Mouse (Mus musculus) bone marrow, adult 2 months (tissue): ENCODE results near the gene Gpn3. TPM values are rescaled to one million over a fixed set of nuclear protein-coding genes. Genes with fewer than 3 reads are reported as not detected.

ENCODE experiments used
- H3K27ac ChIP-seq: fragments of 200-500 bp; 2 replicates; pipeline ENCODE4 v1.5.1; 2012; ENCODE audit warnings: low read depth, mild to moderate bottlenecking, control low read depth, inconsistent platforms, low read length; ENCODE audit not compliant: control insufficient read depth, poor library complexity, insufficient read depth
- H3K4me1 ChIP-seq: fragments of 200-500 bp; 2 replicates; pipeline ENCODE4 v1.6.1; 2011; ENCODE audit warnings: low read length; ENCODE audit not compliant: control insufficient read depth, insufficient read depth
- H3K4me3 ChIP-seq: fragments of 200-500 bp; replicated peaks from 2 replicates; pipeline ENCODE3; 2011; ENCODE audit warnings: mild to moderate bottlenecking, low read depth, low read length, control low read depth; ENCODE audit not compliant: control insufficient read depth
- CTCF ChIP-seq: fragments of 200-500 bp; IDR thresholded peaks from 2 replicates; pipeline ENCODE4 v1.5.1; 2011; ENCODE audit warnings: low read length, control low read depth; ENCODE audit not compliant: control insufficient read depth, insufficient read depth
- POLR2A ChIP-seq: fragments of 200-500 bp; IDR thresholded peaks from 2 replicates; pipeline ENCODE4 v1.6.1; 2011; ENCODE audit warnings: low read depth, mild to moderate bottlenecking, control low read depth, low read length, borderline replicate concordance; ENCODE audit not compliant: control insufficient read depth
- WGBS: fragments of 180-500 bp; shearing (Covaris S2); methylation state at CpG from one replicate; pipeline ENCODE4 v1.1.7; 2018; 5-methylcytosine and 5-hydroxymethylcytosine counted together
- polyA plus RNA-seq: library from polyadenylated mRNA; stranded (reverse); fragments of >200 nt; gene quantifications from 2 replicates; pipeline ENCODE4 v1.2.4, GENCODE M21; 2011; ENCODE audit warnings: low replicate concordance; ENCODE audit not compliant: missing spikeins, insufficient read depth, insufficient read length

Gpn3 gene
- polyA plus RNA-seq, 1 experiment, result 12.9 TPM

GRCm38 (mm10) chr5:122392227-122393004 lies 20.7 kb downstream of the Gpn3 start:
- WGBS, result 1% methylated on average over 19 of the region's 19 CpGs
- TF ChIP-seq POLR2A (no peak), CTCF (no peak)
- H3K4me1 ChIP-seq, result peaks cover 8% of the 10 kb centered on the region; the same call in 1 of the 2 replicates
- peak overlapping the region; percentile 91 for H3K27ac ChIP-seq
- peak overlapping the region; percentile 98 for H3K4me3 ChIP-seq

- peak; percentile 80 for TF ChIP-seq CTCF
- no peak for TF ChIP-seq POLR2A
- H3K4me3 ChIP-seq, result no peak overlapping the region
- 38% methylated on average over 2 of the region's 2 CpGs for WGBS
- H3K4me1 ChIP-seq, result peaks cover 9% of the 10 kb centered on the region; the same call in 1 of the 2 replicates
- no peak overlapping the region for H3K27ac ChIP-seq
Observed at GRCm38 (mm10) chr5:122393887-122394286, 22.2 kb downstream of the Gpn3 start.

DNA sequence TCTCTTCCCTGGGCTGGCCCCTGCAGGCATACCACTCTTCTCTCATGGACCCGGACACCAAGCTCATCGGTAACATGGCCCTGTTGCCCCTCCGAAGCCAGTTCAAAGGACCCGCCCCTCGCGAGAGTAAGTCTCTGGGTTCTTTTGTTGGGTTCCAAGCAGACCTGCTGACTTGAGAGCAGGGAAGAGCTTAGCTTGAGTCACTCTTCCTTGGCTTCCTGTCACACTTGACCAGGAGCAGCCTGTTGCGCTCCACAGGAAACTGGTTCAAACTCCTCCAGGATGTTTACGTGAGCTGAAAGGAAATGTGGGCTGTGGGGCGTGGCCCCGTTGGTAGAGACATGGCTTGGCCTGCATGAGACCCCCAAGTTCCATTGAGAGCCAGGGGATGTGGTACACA lies 25.1 kb downstream of the Gpn3 start:
- 19% methylated on average over 10 of the region's 10 CpGs for WGBS
- Histone ChIP-seq H3K4me1 (peaks cover 9% of the 10 kb centered on the region; the same call in 1 of the 2 replicates), H3K27ac (peak overlapping the region; percentile 30; the same call in 1 of the 2 replicates)

GRCm38 (mm10) chr5:122397495-122397894 lies 25.8 kb downstream of the Gpn3 start:
- Histone ChIP-seq H3K4me1 (peaks cover 9% of the 10 kb centered on the region; the same call in 1 of the 2 replicates), H3K27ac (no peak overlapping the region; the same call in 1 of the 2 replicates), H3K4me3 (no peak overlapping the region)
- no peak for TF ChIP-seq CTCF
- TF ChIP-seq POLR2A, result no peak
- WGBS, result 51% methylated on average over 8 of the region's 8 CpGs

More for the DNA sequence above, 25.1 kb downstream of the Gpn3 start:
- no peak for TF ChIP-seq CTCF
- no peak for TF ChIP-seq POLR2A
- no peak overlapping the region for H3K4me3 ChIP-seq

- H3K4me3 ChIP-seq, result no peak overlapping the region
- H3K27ac ChIP-seq, result no peak overlapping the region
- peaks cover 9% of the 10 kb centered on the region; the same call in 1 of the 2 replicates for H3K4me1 ChIP-seq
- TF ChIP-seq POLR2A, result no peak
- no peak for TF ChIP-seq CTCF
- WGBS, result 72% methylated on average over 8 of the region's 8 CpGs
Observed at GRCm38 (mm10) chr5:122399871-122400270, 28.2 kb downstream of the Gpn3 start.

GRCm38 (mm10) chr5:122400628-122401302 lies 29.1 kb downstream of the Gpn3 start:
- Histone ChIP-seq H3K4me3 (no peak overlapping the region), H3K4me1 (peaks cover 6% of the 10 kb centered on the region; the same call in 1 of the 2 replicates), H3K27ac (no peak overlapping the region)
- WGBS, result 41% methylated on average over 18 of the region's 18 CpGs
- TF ChIP-seq CTCF, result no peak
- no peak for TF ChIP-seq POLR2A

- peak; percentile 90 for TF ChIP-seq CTCF
- TF ChIP-seq POLR2A, result no peak
- H3K4me1 ChIP-seq, result peaks cover 6% of the 10 kb centered on the region; the same call in 1 of the 2 replicates
- H3K4me3 ChIP-seq, result no peak overlapping the region
- H3K27ac ChIP-seq, result no peak overlapping the region
- WGBS, result 26% methylated on average over 8 of the region's 8 CpGs
Observed at GRCm38 (mm10) chr5:122401303-122401640, 29.6 kb downstream of the Gpn3 start.

DNA sequence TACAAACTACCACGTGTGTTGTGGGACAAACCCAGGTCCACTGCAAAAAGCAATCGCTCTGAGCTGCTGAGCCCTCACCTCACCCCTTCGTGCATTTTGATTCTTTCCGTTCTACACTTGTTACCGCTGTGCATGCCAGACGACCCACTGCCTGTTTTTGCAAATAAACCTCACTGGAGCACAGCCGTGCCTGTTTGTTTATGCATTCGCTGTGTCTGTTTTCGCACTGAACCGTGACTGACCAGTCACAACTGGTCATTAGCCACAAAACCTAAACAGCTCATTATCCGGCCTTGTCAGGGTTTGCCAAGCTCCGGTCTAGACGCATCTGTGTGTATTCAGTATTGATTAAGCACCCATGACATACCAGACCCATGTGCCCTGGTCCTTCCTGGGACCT lies 30.5 kb downstream of the Gpn3 start:
- Histone ChIP-seq H3K27ac (no peak overlapping the region), H3K4me3 (no peak overlapping the region), H3K4me1 (peaks cover 2% of the 10 kb centered on the region; the same call in 1 of the 2 replicates)
- TF ChIP-seq CTCF (no peak), POLR2A (no peak)
- WGBS, result 92% methylated on average over 13 of the region's 13 CpGs

DNA sequence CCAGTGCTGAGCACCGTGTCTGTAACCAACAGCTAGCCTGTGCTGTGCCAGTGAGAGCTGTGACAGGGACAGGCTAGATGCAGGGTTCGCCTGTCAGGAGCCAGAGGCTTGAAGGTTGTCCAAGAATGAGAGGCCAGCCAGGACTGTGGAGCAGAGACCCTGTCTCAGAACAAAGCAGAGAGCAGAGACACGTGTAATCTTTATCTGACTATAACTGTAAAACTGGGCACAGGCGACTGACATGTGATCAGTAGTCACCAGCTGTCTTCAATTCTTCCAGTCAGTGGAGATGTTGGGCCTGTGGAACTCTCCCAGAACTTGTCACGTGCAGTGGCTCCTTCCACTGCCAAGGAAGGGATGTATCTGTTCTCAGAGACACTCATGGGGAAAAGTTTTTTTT lies 31.1 kb downstream of the Gpn3 start:
- no peak overlapping the region for H3K4me3 ChIP-seq
- TF ChIP-seq CTCF, result no peak
- TF ChIP-seq POLR2A, result no peak
- H3K27ac ChIP-seq, result no peak overlapping the region
- 80% methylated on average over 5 of the region's 5 CpGs for WGBS
- H3K4me1 ChIP-seq, result peaks cover 2% of the 10 kb centered on the region; the same call in 1 of the 2 replicates
